Mouse (Mus musculus): ENCODE data around the gene Gm17728. TPM values are rescaled to one million over a fixed set of nuclear protein-coding genes. Genes with fewer than 3 reads are reported as not detected.
"Not testable (repeated sequence)": the region's sequence is repeated elsewhere in the genome, so short reads cannot be mapped to it uniquely, and the experiment has no call there.

Gm17728 gene
- total RNA-seq (2021): not detected

- intact Hi-C loops (cut with DNase I); DNase-seq (ENCODE audit: low spot score): not testable (repeated sequence)
These were observed at the start of gene Gm17728 for GRCm38 (mm10) chr17:9421760-9422159. Gm17728 (plus strand) TSS chr17:9422060.

DNA sequence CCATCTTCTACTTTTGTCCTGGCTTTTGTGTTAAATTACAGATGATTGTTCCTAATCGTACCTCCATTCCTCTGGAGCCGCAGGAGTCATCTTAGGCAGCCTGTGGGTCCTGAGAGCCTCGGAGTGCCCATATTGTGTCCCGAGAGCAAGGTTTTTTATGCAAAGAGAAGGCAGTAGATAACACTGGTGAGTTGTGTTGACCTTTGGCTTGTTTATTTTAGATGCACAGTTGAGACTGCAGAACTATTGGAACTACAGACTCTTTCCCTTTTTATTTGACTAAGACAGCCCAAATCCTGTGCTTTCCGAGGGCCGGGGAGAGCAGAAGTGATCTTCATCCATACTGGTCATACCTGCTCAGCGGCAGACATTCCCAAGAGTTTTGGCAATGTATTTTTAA is 24.4 kb upstream of the Gm17728 start:
- intact Hi-C loops (cut with DNase I): no loop called here
- DNase-seq (ENCODE audit: low spot score): no peak

DNA sequence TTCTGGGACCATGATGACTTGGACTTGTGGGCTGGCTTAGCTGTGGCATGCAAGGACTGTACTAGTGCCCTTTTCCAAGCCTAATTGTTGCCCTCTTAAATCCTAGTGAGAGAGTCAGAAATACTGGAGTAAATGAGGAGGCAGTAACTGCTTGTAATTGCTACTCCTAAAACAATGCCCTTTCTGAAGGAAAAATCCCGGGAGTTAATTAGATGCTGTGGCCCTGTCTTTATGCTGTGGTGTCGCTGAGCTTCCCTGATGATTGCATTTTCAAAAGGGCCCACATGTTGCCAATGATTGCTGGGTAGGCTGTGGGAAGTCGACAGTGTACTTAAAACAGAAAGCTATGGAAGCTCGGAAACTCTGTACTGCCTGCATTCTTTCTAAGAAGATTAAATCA is 23.3 kb upstream of the Gm17728 start:
- intact Hi-C loops (cut with DNase I): no loop called here
- no peak for DNase-seq (ENCODE audit: low spot score)

DNA sequence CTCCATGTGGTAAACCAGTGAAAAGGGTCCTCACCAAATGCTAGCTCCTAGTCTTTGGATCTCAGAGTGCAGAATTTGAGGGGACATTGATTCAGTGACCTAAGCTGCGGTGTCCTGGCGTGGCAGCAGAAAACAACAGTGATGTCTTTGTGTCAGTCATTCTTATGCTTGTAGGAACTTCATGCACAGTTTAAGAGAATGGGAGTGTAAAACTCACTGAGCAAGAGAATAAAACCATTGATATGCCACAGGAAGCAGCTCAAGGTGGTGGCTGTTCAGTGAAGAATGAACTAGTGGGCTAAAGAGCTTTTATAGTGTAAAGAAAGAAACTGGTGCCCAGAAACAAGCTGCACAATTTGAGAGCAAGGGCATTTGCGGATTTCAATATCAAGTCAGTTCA is 17.9 kb upstream of the Gm17728 start:
- intact Hi-C loops (cut with DNase I): no loop called here
- DNase-seq (ENCODE audit: low spot score): no peak

DNA sequence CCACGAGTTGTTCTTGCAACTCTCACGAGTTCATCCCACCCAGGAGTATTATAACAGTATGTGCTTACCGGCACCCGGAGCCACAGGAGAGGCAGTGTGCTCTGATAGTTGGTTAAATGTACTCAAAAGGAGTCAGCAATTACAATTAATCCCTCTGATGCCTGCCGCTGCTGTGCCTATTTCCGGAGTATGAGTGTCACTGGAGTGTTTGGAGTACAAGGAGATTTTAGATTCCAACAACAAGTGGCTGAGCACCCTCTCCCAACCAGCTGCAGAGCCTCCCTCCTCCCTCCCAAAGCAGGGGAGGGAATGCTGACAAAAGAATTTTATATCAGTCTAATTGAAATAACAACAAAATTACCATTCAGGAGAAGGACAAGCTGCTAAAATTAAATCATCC is 14.2 kb upstream of the Gm17728 start:
- DNase-seq (ENCODE audit: low spot score): no peak
- intact Hi-C loops (cut with DNase I): no loop called here

DNA sequence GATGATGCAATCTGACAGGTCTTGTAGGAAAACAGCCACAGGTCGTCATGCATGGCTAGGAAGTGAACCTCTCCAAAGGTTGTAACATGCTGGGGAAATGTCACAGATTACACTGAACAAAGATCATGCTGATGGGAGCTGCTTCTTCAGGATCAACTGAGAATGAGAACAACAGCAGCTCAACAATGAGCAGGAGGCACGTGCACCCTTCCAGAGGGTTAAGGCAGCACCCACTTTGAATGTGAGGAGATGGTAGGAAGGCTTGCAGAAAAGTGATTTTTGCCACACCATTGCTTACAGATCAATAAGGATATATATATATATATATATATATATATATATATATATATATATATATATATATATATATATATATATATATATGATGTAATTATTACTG is 2.8 kb upstream of the Gm17728 start:
- intact Hi-C loops (cut with DNase I): no loop called here
- DNase-seq (ENCODE audit: low spot score): no peak

- intact Hi-C loops (cut with DNase I): no loop called here
- DNase-seq (ENCODE audit: low spot score): no peak
These were observed 6.6 kb downstream of the Gm17728 start for GRCm38 (mm10) chr17:9428374-9428994.

DNA sequence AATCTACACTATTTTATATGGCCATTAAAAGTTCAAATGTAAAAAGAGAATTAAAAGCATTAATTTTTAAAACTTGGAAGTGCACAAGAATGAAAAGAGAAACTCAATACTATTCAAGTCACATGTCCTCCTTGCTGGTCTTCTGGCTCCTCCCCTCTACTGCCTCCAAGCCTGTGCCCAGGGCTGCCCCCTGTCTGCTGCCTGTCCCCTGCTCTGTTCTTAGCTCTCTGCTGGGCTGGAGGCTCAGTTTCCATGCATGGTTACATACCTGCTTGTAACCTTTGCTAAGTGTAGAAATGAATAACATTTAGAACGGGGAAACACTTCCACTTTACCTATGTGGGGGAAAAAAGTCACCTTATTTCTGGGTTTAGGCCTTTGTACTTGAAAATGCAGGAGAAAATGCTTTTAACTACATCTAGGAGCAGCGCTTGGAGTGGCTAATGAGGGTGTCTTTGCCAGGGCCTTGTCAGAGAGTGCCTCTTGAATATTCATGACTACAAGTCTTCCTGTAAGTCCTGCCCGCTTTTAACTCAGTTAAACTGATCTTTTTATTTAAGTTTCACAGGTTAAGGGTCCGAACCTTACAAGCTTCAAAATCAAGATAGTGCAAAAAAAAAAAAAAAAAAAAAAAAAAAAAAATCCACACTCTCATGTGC is 18.3 kb downstream of the Gm17728 start:
- intact Hi-C loops (cut with DNase I): no loop called here
- DNase-seq (ENCODE audit: low spot score): no peak

- no peak for DNase-seq (ENCODE audit: low spot score)
These were observed 34.5 kb downstream of the Gm17728 start for GRCm38 (mm10) chr17:9456406-9456805.

GRCm38 (mm10) chr17:9460904-9461303 is 39.0 kb downstream of the Gm17728 start:
- no peak for DNase-seq (ENCODE audit: low spot score)
- intact Hi-C loops (cut with DNase I): no loop called here

More at GRCm38 (mm10) chr17:9456406-9456805, 34.5 kb downstream of the Gm17728 start:
- intact Hi-C loops (cut with DNase I): no loop called here

Other genes starting within 250 kb of the Gm17728 start
- not detected for gene Pabpc6, start 247.7 kb downstream of the Gm17728 start, total RNA-seq (2021)